In genomic region chr12:112628928-112629721, GRCm38 (mm10) we compare ENCODE assay signal across 7 mouse cellular contexts. TPM values are rescaled to one million over a fixed set of nuclear protein-coding genes. Genes with fewer than 3 reads are reported as not detected.
A peak's percentile ranks its signal among the peaks of the same experiment; 100 is the strongest.
DNase-seq lines count a peak whose midpoint lies in the region; ATAC-seq and TF ChIP-seq lines count a peak whose summit lies in the region.

No protein-coding gene starts in this region.

- H3K4me3 ChIP-seq in C2C12 (ENCODE audit: insufficient read depth, poor library complexity, severe bottlenecking): no peak overlapping the region
- H3K4me3 ChIP-seq in MEL (ENCODE audit: control insufficient read depth in 1 of 2, insufficient read depth in 1 of 2, low read depth in 2 of 2, low read length in 2 of 2): peak overlapping the region; percentile 37 to 40
- H3K4me3 ChIP-seq in kidney, embryonic 15.5 days (replicated peaks): peak overlapping the region; percentile 35

- H3K79me2 ChIP-seq in C2C12 (ENCODE audit: control insufficient read depth, insufficient read depth) (no peaks in the 10 kb centered on the region), MEL (ENCODE audit: control insufficient read depth, insufficient read depth, low read length, poor library complexity) (no peaks in the 10 kb centered on the region; the same call in 1 of the 2 replicates)

- DNase-seq in MEL (ENCODE audit: low read depth, low spot score): peak; percentile 100
- peak; percentile 80 for DNase-seq in embryo, embryonic 10 days (ENCODE audit: low spot score)
- peak; percentile 67 to 80 for DNase-seq in heart, adult 9 months (ENCODE audit: low spot score in 2 of 2)
- DNase-seq in lung, postnatal 14 days: peak; percentile 75
- DNase-seq in retina, postnatal 1 day: peak; percentile 86

- TF ChIP-seq POLR2A in MEL (IDR thresholded peaks at IDR 0.05; ENCODE audit: control insufficient read depth in 1 of 2, insufficient read depth in 1 of 2, low read depth in 1 of 2, low read length in 2 of 2, poor library complexity in 1 of 2): no peak

- H3K36me3 ChIP-seq in C2C12 (ENCODE audit: control insufficient read depth, insufficient read depth): no peaks in the 10 kb centered on the region
- peaks cover 0 to 29% of the 10 kb centered on the region in 2 experiments; a peak in 2 of 4 replicates for H3K36me3 ChIP-seq in MEL (ENCODE audit: control insufficient read depth in 1 of 2, insufficient read depth in 2 of 2, low read length in 2 of 2)
- H3K36me3 ChIP-seq in kidney, embryonic 15.5 days: no peaks in the 10 kb centered on the region

- WGBS in kidney, embryonic 15.5 days: 34% methylated on average over 19 of the region's 19 CpGs

- peak overlapping the region; percentile 47 for H3K9ac ChIP-seq in MEL (ENCODE audit: control insufficient read depth, low read depth, low read length, poor library complexity, severe bottlenecking)
- H3K9ac ChIP-seq in kidney, embryonic 15.5 days: no peak overlapping the region

- peak overlapping the region; percentile 67 for H3K4me2 ChIP-seq in kidney, embryonic 15.5 days

- H3ac ChIP-seq in C2C12 (ENCODE audit: control insufficient read depth, insufficient read length, low read depth): peak overlapping the region; percentile 8

- peaks cover 31 to 48% of the 10 kb centered on the region in 2 experiments for H3K4me1 ChIP-seq in MEL (ENCODE audit: control insufficient read depth in 1 of 2, insufficient read depth in 2 of 2, low read length in 2 of 2)
- peaks cover 42% of the 10 kb centered on the region for H3K4me1 ChIP-seq in kidney, embryonic 15.5 days

- no peaks in the 10 kb centered on the region for H3K79me3 ChIP-seq in C2C12 (ENCODE audit: low read depth)

- no peaks in the 10 kb centered on the region for H3K9me3 ChIP-seq in MEL (replicated peaks; ENCODE audit: insufficient read depth, low read length)
- no peaks in the 10 kb centered on the region for H3K9me3 ChIP-seq in kidney, embryonic 15.5 days (replicated peaks)

- no peak for TF ChIP-seq RAD21 in MEL (IDR thresholded peaks at IDR 0.05; ENCODE audit: low read depth, low read length)

- TF ChIP-seq CTCF in C2C12 (IDR thresholded peaks at IDR 0.05; ENCODE audit: control insufficient read depth, insufficient read depth, insufficient read length) (no peak), MEL (IDR thresholded peaks at IDR 0.05 in 2 of 3, conservative IDR thresholded peaks at IDR 0.05 in 1 of 3; ENCODE audit: control insufficient read depth in 1 of 3, insufficient read depth in 1 of 3, low read depth in 2 of 3, low read length in 3 of 3, poor library complexity in 1 of 3, severe bottlenecking in 1 of 3) (no peak)

- no peak for TF ChIP-seq EP300 in MEL (IDR thresholded peaks at IDR 0.05; ENCODE audit: low read depth in 1 of 2, low read length in 2 of 2)

- no peaks in the 10 kb centered on the region for H3K27me3 ChIP-seq in C2C12 (ENCODE audit: control insufficient read depth, insufficient read depth, insufficient read length)
- no peaks in the 10 kb centered on the region for H3K27me3 ChIP-seq in MEL (ENCODE audit: control insufficient read depth in 1 of 2, insufficient read depth in 2 of 2, low read length in 2 of 2)
- no peaks in the 10 kb centered on the region for H3K27me3 ChIP-seq in kidney, embryonic 15.5 days

- peak overlapping the region; percentile 71 for H3K27ac ChIP-seq in MEL (ENCODE audit: control insufficient read depth, low read depth, low read length)
- H3K27ac ChIP-seq in kidney, embryonic 15.5 days: peak overlapping the region; percentile 56; the same call in 1 of the 2 replicates

- peak; percentile 85 for ATAC-seq in kidney, embryonic 15.5 days (replicated peaks; ENCODE audit: low FRiP score)

TF ChIP-seq in C2C12, 6 proteins besides CTCF, POLR2A, EP300 and RAD21:
- TF ChIP-seq MYOG (IDR thresholded peaks at IDR 0.05; ENCODE audit: control insufficient read depth, extremely low read depth, insufficient read length): no peak
- peak; percentile 84 for TF ChIP-seq USF1 (IDR thresholded peaks at IDR 0.05; ENCODE audit: low read depth)
- TF ChIP-seq CEBPB (IDR thresholded peaks at IDR 0.05; ENCODE audit: low read depth): peak; percentile 89

TF ChIP-seq in MEL, 35 proteins besides CTCF, POLR2A, EP300 and RAD21:
- TF ChIP-seq GABPA (IDR thresholded peaks at IDR 0.05; ENCODE audit: low read depth, low read length) (no peak), NELFE (IDR thresholded peaks at IDR 0.05; ENCODE audit: low read depth, low read length) (no peak), GATA1 (IDR thresholded peaks at IDR 0.05; ENCODE audit: low read depth, low read length) (peak; percentile 99), SMC3 (IDR thresholded peaks at IDR 0.05; ENCODE audit: low read depth, low read length) (no peak), HCFC1 (IDR thresholded peaks at IDR 0.05; ENCODE audit: low read depth, low read length) (no peak)

RNA-seq across cellular contexts. Expression of gene Adssl1, which starts 9.3 kb away (rescaled TPM):
- polyA plus RNA-seq in C2C12 (2012; fragmentation: generic; extraction: Trizol) (10.1 TPM), MEL (2012; ENCODE audit: insufficient read depth in 1 of 2, insufficient read length in 2 of 2, low read depth in 1 of 2, low replicate concordance in 2 of 2, missing spikeins in 1 of 2) (10 to 100 TPM in 1 of 2 experiments, not detected in 1; 63.9 TPM)
- 36.0 and 58.2 TPM in 2 replicates for total RNA-seq in MEL (2012; rRNA removed)
- polyA plus RNA-seq in kidney, embryonic 15.5 days (2015; fragmentation: Nextera tagmentation; extraction: Ambion mirVana): 11.6 and 12.4 TPM in 2 replicates

RNA-seq across cellular contexts. Expression of gene Siva1, which starts 15.4 kb away (rescaled TPM):
- polyA plus RNA-seq in C2C12 (2012; fragmentation: generic; extraction: Trizol) (164 TPM), MEL (2012; ENCODE audit: insufficient read depth in 1 of 2, insufficient read length in 2 of 2, low read depth in 1 of 2, low replicate concordance in 2 of 2, missing spikeins in 1 of 2) (100 to 1,000 TPM in 1 of 2 experiments, not detected in 1; 531 TPM)
- total RNA-seq in MEL (2012; rRNA removed): 591 and 659 TPM in 2 replicates
- 255 and 266 TPM in 2 replicates for polyA plus RNA-seq in kidney, embryonic 15.5 days (2015; fragmentation: Nextera tagmentation; extraction: Ambion mirVana)

RNA-seq across cellular contexts. Expression of gene Inf2, which starts 40.5 kb away (rescaled TPM):
- 118 TPM for polyA plus RNA-seq in C2C12 (2012; fragmentation: generic; extraction: Trizol)
- 23.2 and 26.1 TPM in 2 replicates for total RNA-seq in MEL (2012; rRNA removed)
- polyA plus RNA-seq in MEL (2012; ENCODE audit: insufficient read depth in 1 of 2, insufficient read length in 2 of 2, low read depth in 1 of 2, low replicate concordance in 2 of 2, missing spikeins in 1 of 2): 100 to 1,000 TPM in 1 of 2 experiments, 10 to 100 TPM in 1; 55.7 to 122 TPM
- polyA plus RNA-seq in kidney, embryonic 15.5 days (2015; fragmentation: Nextera tagmentation; extraction: Ambion mirVana): 3.8 and 4.8 TPM in 2 replicates

RNA-seq across cellular contexts. Expression of gene Akt1, which starts 45.6 kb away (rescaled TPM):
- polyA plus RNA-seq in C2C12 (2012; fragmentation: generic; extraction: Trizol) (297 TPM), MEL (2012; ENCODE audit: insufficient read depth in 1 of 2, insufficient read length in 2 of 2, low read depth in 1 of 2, low replicate concordance in 2 of 2, missing spikeins in 1 of 2) (100 to 1,000 TPM; 764 to 827 TPM)
- total RNA-seq in MEL (2012; rRNA removed): 289 and 322 TPM in 2 replicates
- polyA plus RNA-seq in kidney, embryonic 15.5 days (2015; fragmentation: Nextera tagmentation; extraction: Ambion mirVana): 53.7 and 56.7 TPM in 2 replicates

RNA-seq across cellular contexts. Expression of gene Zbtb42, which starts 49.5 kb away (rescaled TPM):
- polyA plus RNA-seq in C2C12 (2012; fragmentation: generic; extraction: Trizol) (4.2 TPM), MEL (2012; ENCODE audit: insufficient read depth in 1 of 2, insufficient read length in 2 of 2, low read depth in 1 of 2, low replicate concordance in 2 of 2, missing spikeins in 1 of 2) (10 to 100 TPM in 1 of 2 experiments, not detected in 1; 11.4 TPM)
- 4.5 and 7.6 TPM in 2 replicates for total RNA-seq in MEL (2012; rRNA removed)
- polyA plus RNA-seq in kidney, embryonic 15.5 days (2015; fragmentation: Nextera tagmentation; extraction: Ambion mirVana): 4.0 and 4.6 TPM in 2 replicates
